Mouse (Mus musculus) neural tube, embryonic 11.5 days (tissue): Measurements from ENCODE around the gene Filip1. TPM values are rescaled to one million over a fixed set of nuclear protein-coding genes. Genes with fewer than 3 reads are reported as not detected.

Experiments
- ATAC-seq: fragments of 200-750 bp; cut with Nextera tagmentation; 2 replicates; pipeline ENCODE4 v1.8.0; 2017; ENCODE audit warnings: moderate number of reproducible peaks, mild to moderate bottlenecking, moderate TSS enrichment, moderate library complexity; ENCODE audit not compliant: insufficient read depth, low FRiP score, low TSS enrichment
- DNase-seq: peaks from one replicate; pipeline ENCODE4 v3.0.0-alpha.2; 2015; ENCODE audit warnings: low spot score
- H3K27ac ChIP-seq: fragments of 300-500 bp; sonication (generic); 2 replicates; pipeline ENCODE4 v1.5.1; 2014; ENCODE audit warnings: low read depth, mild to moderate bottlenecking, low read length
- H3K27me3 ChIP-seq: fragments of 300-500 bp; sonication (generic); 2 replicates; pipeline ENCODE4 v1.6.1; 2014; ENCODE audit warnings: mild to moderate bottlenecking, low read length, mixed read lengths; ENCODE audit not compliant: control insufficient read depth, insufficient read depth
- H3K36me3 ChIP-seq: fragments of 300-500 bp; sonication (generic); 2 replicates; pipeline ENCODE4 v1.6.1; 2014; ENCODE audit warnings: mild to moderate bottlenecking, low read length, moderate library complexity, mixed read lengths; ENCODE audit not compliant: control insufficient read depth, insufficient read depth
- H3K4me1 ChIP-seq: fragments of 300-500 bp; sonication (generic); 2 replicates; pipeline ENCODE4 v1.6.1; 2014; ENCODE audit warnings: low read length, mixed read lengths; ENCODE audit not compliant: control insufficient read depth, insufficient read depth
- H3K4me2 ChIP-seq: fragments of 300-500 bp; sonication (generic); 2 replicates; pipeline ENCODE4 v1.6.1; 2014; ENCODE audit warnings: low read depth, mild to moderate bottlenecking, moderate library complexity
- H3K4me3 ChIP-seq: fragments of 300-500 bp; sonication (generic); 2 replicates; pipeline ENCODE4 v1.5.1; 2014; ENCODE audit warnings: low read depth, low read length
- H3K9ac ChIP-seq: fragments of 300-500 bp; sonication (generic); 2 replicates; pipeline ENCODE4 v1.6.1; 2014; ENCODE audit warnings: mild to moderate bottlenecking, low read length
- H3K9me3 ChIP-seq: fragments of 300-500 bp; sonication (generic); 2 replicates; pipeline ENCODE4 v1.6.1; 2016; ENCODE audit warnings: low read length; ENCODE audit not compliant: control insufficient read depth
- WGBS: fragments of 180-500 bp; shearing (Covaris S2); extraction: QIAGEN DNeasy Blood & Tissue Kit; methylation state at CpG from one replicate; pipeline ENCODE4 v1.1.7; 2014; 5-methylcytosine and 5-hydroxymethylcytosine counted together
- polyA plus RNA-seq: library from polyadenylated mRNA; unstranded; fragments of >200 nt; fragmentation: Nextera tagmentation; extraction: Ambion mirVana; gene quantifications from 2 replicates; pipeline ENCODE4 v1.2.1, GENCODE M21; 2014

The Filip1 gene
- polyA plus RNA-seq, 1 experiment from 2014 or later = 6.2 TPM

DNA sequence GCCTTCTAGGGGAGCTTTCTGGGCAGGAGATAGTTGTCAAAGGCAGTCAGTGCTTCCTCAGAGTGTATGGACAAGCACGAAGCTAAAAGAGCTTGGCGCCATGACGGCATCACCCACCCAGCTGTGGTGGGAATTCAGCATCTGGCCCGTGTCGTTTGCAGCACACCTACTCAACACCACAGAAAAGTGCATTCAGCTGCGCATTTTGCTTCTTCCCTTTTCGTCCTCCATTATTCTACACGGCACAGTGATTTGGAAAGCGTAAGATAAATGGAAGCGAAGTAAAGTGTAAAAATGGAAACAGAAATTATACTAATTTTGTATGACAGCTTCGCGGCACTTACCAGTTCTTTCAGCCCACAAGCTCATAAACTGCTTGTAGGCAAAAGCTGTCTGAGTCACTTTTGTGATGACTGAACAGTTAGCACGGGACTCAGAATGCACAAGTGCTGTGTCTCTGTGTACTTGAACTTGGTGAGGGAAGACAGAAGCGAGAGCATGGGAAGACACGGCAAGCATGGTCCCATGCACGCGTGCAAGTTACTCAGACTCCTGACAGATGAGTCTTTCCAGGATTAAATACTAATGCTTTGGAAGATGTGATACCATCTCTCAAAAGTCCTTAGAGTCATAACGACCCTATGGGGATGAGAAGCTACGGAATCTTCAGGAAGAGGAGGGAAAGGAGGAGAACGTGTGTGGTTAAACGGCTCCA is 85.3 kb downstream of the Filip1 start:
- 91% methylated on average over 21 of the region's 21 CpGs for WGBS
- H3K36me3 ChIP-seq = no peaks in the 10 kb centered on the region
- no peaks in the 10 kb centered on the region for H3K27me3 ChIP-seq
- no peak overlapping the region for H3K4me3 ChIP-seq
- H3K4me1 ChIP-seq = no peaks in the 10 kb centered on the region
- no peaks in the 10 kb centered on the region for H3K9me3 ChIP-seq
- no peak for DNase-seq
- H3K4me2 ChIP-seq = no peak overlapping the region
- H3K27ac ChIP-seq = no peak overlapping the region
- ATAC-seq = no peak
- no peak overlapping the region for H3K9ac ChIP-seq

DNA sequence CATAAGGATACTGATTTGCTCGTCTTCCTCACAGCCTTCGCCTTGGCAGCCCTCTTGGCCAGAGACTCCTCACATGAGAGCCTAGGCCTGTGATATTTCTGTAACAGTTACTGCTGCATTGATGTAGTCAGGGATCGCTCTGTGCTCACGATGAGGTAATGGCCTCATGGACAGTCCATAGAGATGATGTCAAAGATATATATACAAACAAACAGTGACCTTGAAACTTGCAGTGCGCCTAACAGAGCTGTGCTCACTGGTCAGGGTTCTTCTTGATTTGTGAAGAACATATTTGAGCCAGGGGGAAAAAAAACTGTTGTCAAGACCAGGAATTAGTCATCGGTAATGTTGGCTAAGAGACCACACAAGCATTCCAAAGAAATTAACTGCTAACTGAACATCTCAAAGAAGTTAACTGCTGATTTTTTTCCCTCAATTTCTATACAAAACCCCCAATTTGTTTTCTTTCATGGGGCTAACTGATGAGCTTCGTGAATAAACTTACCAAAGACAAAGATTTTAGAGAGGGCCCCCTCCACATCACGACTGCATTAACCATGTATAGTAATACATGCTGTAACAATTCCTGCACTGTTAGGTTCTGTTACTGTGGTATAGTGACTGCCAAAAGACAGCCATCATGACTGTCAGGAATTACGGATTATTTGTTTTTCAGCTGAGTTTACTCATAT is 86.0 kb downstream of the Filip1 start:
- Histone ChIP-seq H3K4me1 (no peaks in the 10 kb centered on the region), H3K4me2 (no peak overlapping the region), H3K9me3 (no peaks in the 10 kb centered on the region), H3K4me3 (no peak overlapping the region), H3K27me3 (no peaks in the 10 kb centered on the region), H3K9ac (no peak overlapping the region), H3K36me3 (no peaks in the 10 kb centered on the region), H3K27ac (no peak overlapping the region)
- DNase-seq (no peak), ATAC-seq (no peak)
- 88% methylated on average over 9 of the region's 9 CpGs for WGBS

GRCm38 (mm10) chr9:79925950-79926349 is 86.7 kb downstream of the Filip1 start:
- 70% methylated on average over 4 of the region's 4 CpGs for WGBS

GRCm38 (mm10) chr9:79923262-79923661 is 89.4 kb downstream of the Filip1 start:
- no peaks in the 10 kb centered on the region for H3K9me3 ChIP-seq
- no peak overlapping the region for H3K9ac ChIP-seq
- no peaks in the 10 kb centered on the region for H3K36me3 ChIP-seq
- no peak overlapping the region for H3K4me2 ChIP-seq
- no peaks in the 10 kb centered on the region for H3K4me1 ChIP-seq
- 78% methylated on average over 3 of the region's 3 CpGs for WGBS
- no peak for DNase-seq
- H3K27ac ChIP-seq = no peak overlapping the region
- no peak overlapping the region for H3K4me3 ChIP-seq
- H3K27me3 ChIP-seq = no peaks in the 10 kb centered on the region
- ATAC-seq = no peak

More at GRCm38 (mm10) chr9:79925950-79926349, 86.7 kb downstream of the Filip1 start:
- H3K27me3 ChIP-seq = no peaks in the 10 kb centered on the region
- H3K4me2 ChIP-seq = no peak overlapping the region
- ATAC-seq (no peak), DNase-seq (no peak)
- no peaks in the 10 kb centered on the region for H3K4me1 ChIP-seq
- H3K9me3 ChIP-seq = no peaks in the 10 kb centered on the region
- H3K36me3 ChIP-seq = no peaks in the 10 kb centered on the region
- H3K27ac ChIP-seq = no peak overlapping the region
- H3K4me3 ChIP-seq = no peak overlapping the region
- H3K9ac ChIP-seq = no peak overlapping the region

DNA sequence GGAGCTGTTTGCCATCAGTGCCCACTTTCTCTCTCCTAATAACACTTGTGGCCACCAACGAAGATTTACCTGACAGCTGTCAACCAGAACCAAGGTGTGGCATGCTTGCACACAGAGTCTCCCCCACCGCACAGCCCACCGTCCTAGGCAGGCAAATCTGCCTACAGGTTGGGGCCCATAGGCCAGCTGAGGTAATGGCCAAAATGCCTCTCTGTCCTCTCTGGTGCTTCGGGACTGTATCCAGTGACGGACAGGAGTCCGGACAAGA is 90.2 kb downstream of the Filip1 start:
- 80% methylated on average over 6 of the region's 6 CpGs for WGBS
- ATAC-seq = no peak

GRCm38 (mm10) chr9:79921701-79922492 is 90.8 kb downstream of the Filip1 start:
- WGBS = 69% methylated on average over 10 of the region's 10 CpGs
- Histone ChIP-seq H3K4me1 (no peaks in the 10 kb centered on the region), H3K4me3 (no peak overlapping the region), H3K27ac (no peak overlapping the region), H3K27me3 (no peaks in the 10 kb centered on the region), H3K4me2 (no peak overlapping the region), H3K36me3 (no peaks in the 10 kb centered on the region), H3K9ac (no peak overlapping the region), H3K9me3 (no peaks in the 10 kb centered on the region)
- ATAC-seq (no peak), DNase-seq (no peak)

More for the DNA sequence above, 90.2 kb downstream of the Filip1 start:
- no peak overlapping the region for H3K27ac ChIP-seq
- DNase-seq = no peak
- H3K4me1 ChIP-seq = no peaks in the 10 kb centered on the region
- H3K36me3 ChIP-seq = no peaks in the 10 kb centered on the region
- no peak overlapping the region for H3K9ac ChIP-seq
- H3K9me3 ChIP-seq = no peaks in the 10 kb centered on the region
- H3K27me3 ChIP-seq = no peaks in the 10 kb centered on the region
- no peak overlapping the region for H3K4me2 ChIP-seq
- no peak overlapping the region for H3K4me3 ChIP-seq

DNA sequence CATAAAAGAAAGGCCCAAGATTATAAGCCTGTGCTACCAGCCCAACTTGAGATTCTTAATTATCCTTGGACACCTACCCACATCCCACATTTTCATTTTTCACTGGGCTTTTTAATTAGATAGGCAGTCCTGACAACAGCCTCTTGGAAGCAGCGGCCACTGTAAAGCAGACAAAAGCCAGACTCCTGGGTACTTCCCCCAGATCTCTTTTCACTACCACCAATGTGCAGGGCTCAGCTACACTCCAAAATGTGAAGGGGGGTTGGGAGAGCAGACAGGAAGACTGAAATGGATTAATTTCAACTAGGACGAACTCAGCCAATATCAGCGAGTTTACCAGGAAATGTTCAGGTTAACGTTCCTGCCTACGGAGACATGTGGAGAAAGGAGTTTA is 92.1 kb downstream of the Filip1 start:
- Histone ChIP-seq H3K27me3 (no peaks in the 10 kb centered on the region), H3K36me3 (no peaks in the 10 kb centered on the region), H3K27ac (no peak overlapping the region), H3K4me1 (no peaks in the 10 kb centered on the region), H3K9ac (no peak overlapping the region), H3K4me2 (no peak overlapping the region), H3K4me3 (no peak overlapping the region), H3K9me3 (no peaks in the 10 kb centered on the region)
- ATAC-seq (no peak), DNase-seq (no peak)
- WGBS = 86% methylated on average over 5 of the region's 5 CpGs

DNA sequence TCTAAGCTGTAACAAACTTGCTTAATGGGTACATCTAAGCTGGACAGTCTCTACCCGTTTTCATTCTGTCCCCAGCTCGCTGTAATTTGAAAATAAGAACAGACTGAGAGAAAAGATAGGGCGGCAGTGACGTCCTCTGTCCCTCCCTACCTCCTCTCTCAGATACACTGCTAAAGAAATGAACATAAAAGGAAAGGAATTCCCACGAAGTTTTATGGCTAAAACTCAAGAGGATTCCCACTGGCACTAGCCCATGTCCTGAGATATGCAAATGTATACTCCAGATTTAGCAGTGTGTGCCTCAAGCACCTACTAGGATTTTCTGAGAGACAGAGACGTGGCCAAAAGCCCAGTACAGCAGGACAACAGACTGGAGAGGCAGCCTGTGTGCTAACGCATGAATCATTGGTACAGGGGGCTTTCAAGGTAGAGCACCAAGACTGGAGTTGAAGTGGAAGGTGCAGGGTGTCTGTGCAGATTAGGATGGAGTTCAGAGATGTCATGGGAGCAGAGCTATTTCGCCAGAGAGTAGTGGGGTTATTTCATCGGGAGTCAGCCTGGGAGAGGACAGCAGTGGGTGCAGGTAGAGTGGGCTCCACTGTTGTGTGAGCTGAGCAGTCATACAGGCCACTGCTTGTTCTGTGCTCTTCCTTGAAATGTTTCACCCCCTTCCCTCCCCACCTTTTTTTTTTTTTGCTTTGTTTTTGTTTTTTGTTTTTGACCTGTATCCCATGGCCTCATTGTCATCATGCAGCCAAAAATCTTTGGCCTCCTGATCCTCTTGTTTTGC is 92.7 kb downstream of the Filip1 start:
- Histone ChIP-seq H3K27me3 (no peaks in the 10 kb centered on the region), H3K4me2 (no peak overlapping the region), H3K4me3 (no peak overlapping the region), H3K27ac (no peak overlapping the region), H3K9ac (no peak overlapping the region), H3K9me3 (no peaks in the 10 kb centered on the region), H3K36me3 (no peaks in the 10 kb centered on the region), H3K4me1 (no peaks in the 10 kb centered on the region)
- ATAC-seq (no peak), DNase-seq (no peak)
- WGBS = 71% methylated on average over 9 of the region's 9 CpGs
